Mouse (Mus musculus) heart, adult 2 months (tissue): ENCODE results near the gene Tgfbi.

Source experiments
- CTCF ChIP-seq: fragments of 200-600 bp; IDR thresholded peaks from 2 replicates; pipeline ENCODE4 v1.8.1; 2022; ENCODE audit warnings: antibody characterized with exemption, mild to moderate bottlenecking, moderate library complexity
- EP300 ChIP-seq: fragments of 200-500 bp; IDR thresholded peaks from 2 replicates; pipeline ENCODE4 v1.6.1; 2011; ENCODE audit warnings: low read depth, low read length, control low read depth; ENCODE audit not compliant: insufficient read depth
- POLR2A ChIP-seq: fragments of 200-500 bp; IDR thresholded peaks from 2 replicates; pipeline ENCODE4 v1.6.1; 2011; ENCODE audit warnings: mild to moderate bottlenecking, low read depth, low read length, control low read depth; ENCODE audit not compliant: insufficient read depth

- TF ChIP-seq CTCF: no peak
- TF ChIP-seq POLR2A: no peak
- no peak for TF ChIP-seq EP300
Observed at GRCm38 (mm10) chr13:56658931-56659330, 49.6 kb downstream of the Tgfbi start.
